Mouse (Mus musculus) embryonic facial prominence, embryonic 11.5 days (tissue): ENCODE data around the gene Ddx54. TPM values are rescaled to one million over a fixed set of nuclear protein-coding genes. Genes with fewer than 3 reads are reported as not detected.

Experiments used
- ATAC-seq: fragments of 200-750 bp; cut with Nextera tagmentation; replicated peaks from 2 replicates; pipeline ENCODE4 v1.8.0; 2017; ENCODE audit warnings: low read depth; ENCODE audit not compliant: insufficient number of reproducible peaks, low FRiP score, low TSS enrichment
- DNase-seq: peaks from one replicate; pipeline ENCODE4 v3.0.0-alpha.2; 2015; ENCODE audit warnings: low spot score
- H3K27ac ChIP-seq: fragments of 300-500 bp; sonication (generic); replicated peaks from 2 replicates; pipeline ENCODE4 v1.5.1; 2014; ENCODE audit warnings: mild to moderate bottlenecking, low read depth, low read length, control low read depth
- H3K27me3 ChIP-seq: fragments of 300-500 bp; sonication (generic); 2 replicates; pipeline ENCODE4 v1.6.1; 2014; ENCODE audit warnings: mild to moderate bottlenecking, low read length, moderate library complexity, mixed read lengths; ENCODE audit not compliant: control insufficient read depth, insufficient read depth
- H3K36me3 ChIP-seq: fragments of 300-500 bp; sonication (generic); replicated peaks from 2 replicates; pipeline ENCODE4 v1.6.1; 2014; ENCODE audit warnings: low read depth, mild to moderate bottlenecking, low read length, moderate library complexity, mixed read lengths; ENCODE audit not compliant: control insufficient read depth, insufficient read depth
- H3K4me1 ChIP-seq: fragments of 300-500 bp; sonication (generic); 2 replicates; pipeline ENCODE4 v1.6.1; 2014; ENCODE audit warnings: low read length, mixed read lengths; ENCODE audit not compliant: control insufficient read depth, insufficient read depth
- H3K4me2 ChIP-seq: fragments of 300-500 bp; sonication (generic); 2 replicates; pipeline ENCODE4 v1.6.1; 2014; ENCODE audit warnings: low read depth, mild to moderate bottlenecking, control low read depth, low read length, moderate library complexity
- H3K4me3 ChIP-seq: fragments of 300-500 bp; sonication (generic); 2 replicates; pipeline ENCODE4 v1.5.1; 2014; ENCODE audit warnings: low read depth, low read length, control low read depth
- H3K9ac ChIP-seq: fragments of 300-500 bp; sonication (generic); replicated peaks from 2 replicates; pipeline ENCODE4 v1.6.1; 2014; ENCODE audit warnings: mild to moderate bottlenecking, control low read depth, low read length
- H3K9me3 ChIP-seq: fragments of 300-500 bp; sonication (generic); replicated peaks from 2 replicates; pipeline ENCODE4 v1.6.1; 2016; ENCODE audit warnings: mild to moderate bottlenecking, low read length, inconsistent platforms, mixed read lengths; ENCODE audit not compliant: control insufficient read depth
- WGBS: fragments of 180-500 bp; shearing (Covaris S2); extraction: QIAGEN DNeasy Blood & Tissue Kit; methylation state at CpG from one replicate; pipeline ENCODE4 v1.1.7; 2014; 5-methylcytosine and 5-hydroxymethylcytosine counted together
- polyA plus RNA-seq: library from polyadenylated mRNA; unstranded; fragments of >200 nt; fragmentation: Nextera tagmentation; extraction: Ambion mirVana; gene quantifications from 2 replicates; pipeline ENCODE4 v1.2.1, GENCODE M21; 2014

The Ddx54 gene
- polyA plus RNA-seq, 1 experiment from 2014 or later = 28.9 TPM

DNA sequence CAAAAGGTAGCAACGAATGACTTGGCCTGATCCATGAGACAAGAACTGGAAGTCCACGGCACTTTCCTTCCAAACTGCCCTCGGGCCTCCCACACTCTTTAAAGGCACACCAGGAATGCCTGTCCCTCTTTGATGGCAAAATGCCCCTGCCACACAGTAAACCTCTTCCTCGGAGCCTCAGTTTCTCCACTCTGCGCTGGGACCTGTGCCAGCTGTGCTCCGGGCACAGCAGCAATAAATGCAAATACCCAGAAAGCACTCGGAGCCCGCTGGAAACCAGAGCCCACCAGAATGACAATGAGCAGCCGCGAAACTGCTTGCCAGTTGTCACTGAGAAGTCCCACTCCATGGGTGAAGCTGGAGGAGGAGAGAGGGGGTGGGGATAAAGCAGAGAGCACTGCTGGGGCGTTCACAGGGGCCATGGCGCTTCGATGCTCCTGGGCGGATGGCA is 44.8 kb upstream of the Ddx54 start:
- H3K36me3 ChIP-seq = no peaks in the 10 kb centered on the region
- peak overlapping the region; percentile 82 for H3K27ac ChIP-seq
- peak overlapping the region; percentile 37 for H3K9ac ChIP-seq
- H3K27me3 ChIP-seq = no peaks in the 10 kb centered on the region; the same call in 1 of the 2 replicates
- no peak overlapping the region for H3K4me3 ChIP-seq
- 48% methylated on average over 14 of the region's 14 CpGs for WGBS
- H3K4me2 ChIP-seq = peak overlapping the region; percentile 7; the same call in 1 of the 2 replicates
- DNase-seq (no peak), ATAC-seq (no peak)
- no peaks in the 10 kb centered on the region for H3K9me3 ChIP-seq
- H3K4me1 ChIP-seq = peaks cover 30% of the 10 kb centered on the region

DNA sequence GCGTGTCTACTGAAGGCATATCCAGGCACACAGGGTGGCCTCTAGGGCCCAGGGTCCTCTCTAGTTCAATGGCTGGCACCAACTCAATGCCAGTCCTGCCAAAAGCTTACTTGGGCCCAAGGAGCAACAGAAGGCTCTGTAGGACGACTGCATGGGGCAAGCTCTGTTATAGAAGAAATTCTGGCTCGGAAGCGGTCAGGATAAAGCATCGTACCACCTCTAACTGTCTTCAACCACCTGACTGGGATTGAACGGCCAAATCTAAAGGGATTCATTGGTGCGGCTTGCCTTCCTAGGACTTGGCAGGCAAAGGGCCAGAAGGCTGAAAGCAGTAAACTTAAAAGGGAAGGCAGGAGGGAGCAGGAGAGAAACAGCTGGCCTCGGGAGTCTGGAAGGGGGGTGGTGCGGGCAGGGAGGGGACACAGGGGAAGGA is 44.2 kb upstream of the Ddx54 start:
- WGBS = 72% methylated on average over 9 of the region's 9 CpGs
- Histone ChIP-seq H3K27me3 (no peaks in the 10 kb centered on the region; the same call in 1 of the 2 replicates), H3K4me2 (no peak overlapping the region), H3K4me3 (no peak overlapping the region), H3K4me1 (peaks cover 24% of the 10 kb centered on the region), H3K9ac (no peak overlapping the region), H3K9me3 (no peaks in the 10 kb centered on the region), H3K36me3 (no peaks in the 10 kb centered on the region), H3K27ac (peak overlapping the region; percentile 82)
- DNase-seq (no peak), ATAC-seq (no peak)

DNA sequence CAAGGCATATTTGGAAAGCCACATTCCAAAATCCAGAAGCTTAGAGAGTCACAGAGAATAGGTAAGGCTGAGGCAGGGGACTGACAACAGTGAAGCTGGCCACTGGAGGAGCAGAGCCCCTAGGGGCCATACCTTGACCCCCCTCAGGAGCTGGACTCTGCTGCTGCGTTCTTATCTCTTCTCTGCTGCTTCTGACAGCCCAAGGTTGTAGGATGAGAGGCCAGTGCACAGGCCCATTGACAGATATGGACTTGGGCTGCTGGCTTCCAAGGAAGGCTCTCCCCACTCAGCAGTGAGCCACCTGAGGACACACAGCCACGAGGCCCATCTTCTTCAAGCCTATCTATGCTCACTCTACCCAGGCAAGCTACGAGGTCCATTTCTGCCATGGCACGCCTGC is 43.6 kb upstream of the Ddx54 start:
- no peaks in the 10 kb centered on the region for H3K9me3 ChIP-seq
- H3K27ac ChIP-seq = no peak overlapping the region
- H3K36me3 ChIP-seq = no peaks in the 10 kb centered on the region
- no peak overlapping the region for H3K4me3 ChIP-seq
- 83% methylated on average over 4 of the region's 4 CpGs for WGBS
- DNase-seq = no peak
- H3K4me1 ChIP-seq = peaks cover 22% of the 10 kb centered on the region
- no peak overlapping the region for H3K4me2 ChIP-seq
- no peak for ATAC-seq
- no peak overlapping the region for H3K9ac ChIP-seq
- no peaks in the 10 kb centered on the region; the same call in 1 of the 2 replicates for H3K27me3 ChIP-seq

DNA sequence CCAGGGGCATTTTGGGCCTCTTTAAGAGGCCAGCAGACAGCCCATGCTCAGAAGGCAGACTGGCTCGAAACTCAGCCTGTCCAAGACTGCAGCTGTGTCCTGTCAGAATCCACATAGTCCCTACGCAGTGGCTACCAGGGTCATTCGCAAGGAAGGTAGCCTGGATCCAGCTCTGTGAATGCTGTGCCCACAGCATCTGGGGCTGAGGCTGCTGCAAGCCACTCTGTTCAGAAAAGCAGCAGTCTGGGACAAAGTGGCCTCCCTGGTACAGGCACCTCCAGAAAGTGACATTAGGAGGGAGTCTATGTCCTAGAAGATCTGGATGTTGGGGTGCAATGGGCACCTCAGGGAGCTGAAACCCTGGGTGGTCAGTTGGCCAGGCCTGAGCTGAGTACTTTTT is 42.7 kb upstream of the Ddx54 start:
- no peak overlapping the region for H3K9ac ChIP-seq
- H3K4me3 ChIP-seq = no peak overlapping the region
- H3K9me3 ChIP-seq = no peaks in the 10 kb centered on the region
- no peaks in the 10 kb centered on the region; the same call in 1 of the 2 replicates for H3K27me3 ChIP-seq
- no peak overlapping the region for H3K4me2 ChIP-seq
- no peak overlapping the region for H3K27ac ChIP-seq
- H3K4me1 ChIP-seq = peaks cover 22% of the 10 kb centered on the region
- no peak for ATAC-seq
- no peak for DNase-seq
- no peaks in the 10 kb centered on the region for H3K36me3 ChIP-seq
- 92% methylated on average over 3 of the region's 3 CpGs for WGBS

DNA sequence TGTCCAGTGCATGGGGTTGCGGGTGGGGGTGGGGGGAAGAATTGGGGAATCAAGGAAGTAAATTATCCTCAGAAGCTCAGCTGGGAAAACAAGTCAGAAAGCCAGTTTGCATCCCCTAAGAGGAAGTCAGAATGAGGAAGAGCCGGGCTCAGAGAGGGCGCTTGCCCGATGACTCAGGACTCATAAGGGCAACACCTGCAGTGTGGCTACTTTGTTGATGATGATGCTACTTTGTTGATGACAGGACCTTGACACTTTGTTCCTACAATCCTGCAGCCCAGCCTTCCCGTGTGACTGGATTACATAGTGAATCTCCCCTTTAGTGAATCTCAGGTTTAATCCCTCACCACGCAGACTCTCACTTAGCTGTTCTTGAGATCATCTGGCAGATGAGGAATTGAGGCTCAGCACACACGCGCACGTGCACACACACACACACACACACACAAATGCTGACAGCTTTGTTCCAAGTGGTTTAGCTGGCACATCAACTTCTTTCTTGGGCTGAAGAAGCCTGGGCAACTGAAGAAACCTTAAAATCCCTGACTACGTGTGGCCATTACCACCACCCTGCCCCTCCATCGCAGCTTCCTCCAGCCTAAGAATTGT is 42.1 kb upstream of the Ddx54 start:
- no peak overlapping the region; the same call in 1 of the 2 replicates for H3K27ac ChIP-seq
- H3K9ac ChIP-seq = no peak overlapping the region
- H3K4me2 ChIP-seq = no peak overlapping the region
- 81% methylated on average over 11 of the region's 11 CpGs for WGBS
- ATAC-seq (no peak), DNase-seq (no peak)
- no peaks in the 10 kb centered on the region; the same call in 1 of the 2 replicates for H3K27me3 ChIP-seq
- H3K36me3 ChIP-seq = no peaks in the 10 kb centered on the region
- H3K4me1 ChIP-seq = peaks cover 22% of the 10 kb centered on the region
- H3K9me3 ChIP-seq = no peaks in the 10 kb centered on the region
- H3K4me3 ChIP-seq = no peak overlapping the region

DNA sequence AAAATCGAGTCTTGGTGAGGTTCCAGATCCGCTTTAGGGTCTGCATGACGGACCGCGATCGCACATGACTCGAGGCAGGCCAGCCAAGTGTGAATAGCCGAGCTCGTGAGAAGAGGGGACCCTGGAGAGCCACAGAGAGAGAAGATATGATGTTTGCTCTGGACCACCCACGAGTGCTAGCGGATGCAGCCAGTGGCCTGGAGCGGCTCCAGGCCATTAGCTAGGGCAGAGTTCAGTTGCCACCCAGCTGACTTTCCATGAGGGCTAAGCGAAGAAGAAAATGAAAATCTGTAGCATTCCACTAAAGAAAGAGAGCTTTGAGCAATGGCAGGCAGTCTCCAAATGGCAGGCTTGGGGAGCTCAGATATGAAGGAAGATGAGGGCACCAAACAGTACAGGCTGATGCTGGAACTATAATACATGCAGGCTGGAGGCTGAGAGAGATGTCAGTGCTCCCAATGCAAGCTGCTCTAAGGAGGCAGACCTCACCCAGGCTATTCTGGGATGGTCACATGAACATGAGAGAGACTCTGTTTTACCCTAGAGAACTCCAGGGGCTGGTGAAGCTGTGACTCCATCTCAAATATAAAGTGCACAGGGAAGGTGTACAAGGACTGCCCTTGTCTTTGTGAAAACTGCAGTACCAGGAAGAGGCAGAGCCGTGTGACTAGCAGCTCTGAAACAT is 41.3 kb upstream of the Ddx54 start:
- H3K4me2 ChIP-seq = no peak overlapping the region
- 50% methylated on average over 14 of the region's 14 CpGs for WGBS
- H3K27me3 ChIP-seq = no peaks in the 10 kb centered on the region; the same call in 1 of the 2 replicates
- peaks cover 22% of the 10 kb centered on the region for H3K4me1 ChIP-seq
- H3K9me3 ChIP-seq = no peaks in the 10 kb centered on the region
- H3K36me3 ChIP-seq = no peaks in the 10 kb centered on the region
- DNase-seq (no peak), ATAC-seq (no peak)
- H3K9ac ChIP-seq = no peak overlapping the region
- no peak overlapping the region for H3K4me3 ChIP-seq
- no peak overlapping the region; the same call in 1 of the 2 replicates for H3K27ac ChIP-seq

DNA sequence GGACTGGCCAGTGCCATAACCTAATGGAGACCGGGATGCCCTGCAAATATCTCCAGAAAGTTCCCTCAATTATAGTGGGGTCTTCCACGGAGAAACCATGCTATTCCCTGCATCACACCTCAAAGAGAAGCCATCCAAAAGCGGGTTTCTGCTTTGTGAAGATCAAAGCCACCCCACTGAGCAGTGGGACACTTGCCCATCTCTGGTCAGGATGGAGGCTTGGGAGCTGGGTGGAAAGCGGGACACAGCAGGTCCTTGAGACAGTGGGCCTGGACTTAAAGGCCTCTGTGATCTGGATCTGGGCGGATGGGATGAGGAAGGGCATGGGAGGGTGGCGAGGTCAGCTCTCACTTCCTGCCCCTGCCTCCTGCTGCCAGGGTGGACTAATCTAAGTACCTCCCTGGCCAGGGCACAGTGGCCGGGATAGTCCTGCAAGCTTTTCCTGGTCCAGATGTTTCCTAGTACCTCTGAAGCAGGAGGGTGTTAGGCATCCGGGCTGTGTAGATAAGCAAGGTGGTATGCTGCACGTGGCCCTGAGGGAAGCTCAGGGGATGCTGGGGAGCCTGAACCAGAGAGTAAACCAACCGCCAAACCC is 38.0 kb upstream of the Ddx54 start:
- Histone ChIP-seq H3K9ac (no peak overlapping the region), H3K9me3 (no peaks in the 10 kb centered on the region), H3K4me3 (no peak overlapping the region), H3K4me1 (peaks cover 6% of the 10 kb centered on the region), H3K27ac (no peak overlapping the region), H3K27me3 (no peaks in the 10 kb centered on the region), H3K4me2 (no peak overlapping the region), H3K36me3 (no peaks in the 10 kb centered on the region)
- DNase-seq = no peak
- no peak for ATAC-seq
- WGBS = 77% methylated on average over 10 of the region's 10 CpGs

DNA sequence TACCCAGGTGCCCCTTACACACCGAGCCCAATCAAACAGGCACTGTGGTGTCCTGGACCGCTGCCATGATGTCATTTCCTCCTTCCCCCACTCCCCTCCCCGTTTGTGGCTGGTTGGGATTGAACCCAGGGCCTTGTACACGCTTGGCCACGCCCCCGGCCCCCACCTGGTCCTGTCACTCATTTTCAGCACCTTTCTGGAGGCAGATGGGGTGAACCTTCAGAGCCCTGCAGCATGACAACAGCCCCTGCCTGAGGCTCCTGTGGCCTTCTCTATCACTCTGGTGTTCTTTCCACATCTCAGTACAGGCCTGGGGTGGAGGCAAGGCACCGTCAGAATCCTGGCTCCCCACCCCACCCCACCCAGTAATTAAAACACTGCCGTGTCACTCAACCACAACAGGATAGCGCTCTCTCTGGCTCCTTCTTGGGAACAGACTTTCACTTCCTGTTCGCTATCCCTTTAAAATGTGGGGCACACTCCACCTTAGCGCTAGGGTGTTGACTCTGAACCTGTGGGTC is 35.7 kb upstream of the Ddx54 start:
- 78% methylated on average over 11 of the region's 11 CpGs for WGBS
- ATAC-seq = no peak
- Histone ChIP-seq H3K4me1 (peaks cover 12% of the 10 kb centered on the region), H3K9ac (no peak overlapping the region), H3K4me2 (no peak overlapping the region), H3K27ac (no peak overlapping the region), H3K4me3 (no peak overlapping the region), H3K9me3 (no peaks in the 10 kb centered on the region), H3K36me3 (no peaks in the 10 kb centered on the region), H3K27me3 (no peaks in the 10 kb centered on the region)
- no peak for DNase-seq
